Mouse (Mus musculus): ENCODE results near the gene Tefm. TPM values are rescaled to one million over a fixed set of nuclear protein-coding genes. Genes with fewer than 3 reads are reported as not detected.

The Tefm gene
- polyA plus RNA-seq, 1 experiment = 37.3 TPM

GRCm38 (mm10) chr11:80170351-80170750, 28.4 kb upstream of the Tefm start:
- TF ChIP-seq EP300 (IDR thresholded peaks at IDR 0.05; ENCODE audit: insufficient read depth, low read depth, low read length) (no peak), CTCF (IDR thresholded peaks at IDR 0.05; ENCODE audit: low read depth, low read length) (no peak), POLR2A (IDR thresholded peaks at IDR 0.05; ENCODE audit: insufficient read depth, low read length) (no peak)
- Histone ChIP-seq H3K4me3 (ENCODE audit: low read depth, low read length) (no peak overlapping the region), H3K4me1 (ENCODE audit: control insufficient read depth, insufficient read depth, low read length) (peaks cover 6% of the 10 kb centered on the region), H3K9me3 (replicated peaks; ENCODE audit: control insufficient read depth, insufficient read depth, low read length, poor library complexity, severe bottlenecking) (no peaks in the 10 kb centered on the region), H3K9ac (ENCODE audit: low read depth, poor library complexity, severe bottlenecking) (no peak overlapping the region), H3K36me3 (ENCODE audit: control insufficient read depth, insufficient read depth, low read length, poor library complexity, severe bottlenecking) (no peaks in the 10 kb centered on the region), H3K27ac (ENCODE audit: insufficient read depth, low read length) (no peak overlapping the region), H3K27me3 (ENCODE audit: control insufficient read depth, insufficient read depth, low read length, poor library complexity, severe bottlenecking) (no peaks in the 10 kb centered on the region)

GRCm38 (mm10) chr11:80169629-80170028, 27.7 kb upstream of the Tefm start:
- Histone ChIP-seq H3K9ac (ENCODE audit: low read depth, poor library complexity, severe bottlenecking) (no peak overlapping the region), H3K27me3 (ENCODE audit: control insufficient read depth, insufficient read depth, low read length, poor library complexity, severe bottlenecking) (no peaks in the 10 kb centered on the region), H3K4me1 (ENCODE audit: control insufficient read depth, insufficient read depth, low read length) (peaks cover 6% of the 10 kb centered on the region), H3K9me3 (replicated peaks; ENCODE audit: control insufficient read depth, insufficient read depth, low read length, poor library complexity, severe bottlenecking) (no peaks in the 10 kb centered on the region), H3K36me3 (ENCODE audit: control insufficient read depth, insufficient read depth, low read length, poor library complexity, severe bottlenecking) (no peaks in the 10 kb centered on the region), H3K4me3 (ENCODE audit: low read depth, low read length) (no peak overlapping the region), H3K27ac (ENCODE audit: insufficient read depth, low read length) (no peak overlapping the region)
- TF ChIP-seq EP300 (IDR thresholded peaks at IDR 0.05; ENCODE audit: insufficient read depth, low read depth, low read length) (no peak), CTCF (IDR thresholded peaks at IDR 0.05; ENCODE audit: low read depth, low read length) (no peak), POLR2A (IDR thresholded peaks at IDR 0.05; ENCODE audit: insufficient read depth, low read length) (no peak)

- no peak overlapping the region for H3K4me3 ChIP-seq (ENCODE audit: low read depth, low read length)
- H3K27ac ChIP-seq (ENCODE audit: insufficient read depth, low read length) = no peak overlapping the region
- no peaks in the 10 kb centered on the region for H3K9me3 ChIP-seq (replicated peaks; ENCODE audit: control insufficient read depth, insufficient read depth, low read length, poor library complexity, severe bottlenecking)
- H3K4me1 ChIP-seq (ENCODE audit: control insufficient read depth, insufficient read depth, low read length) = peaks cover 6% of the 10 kb centered on the region
- H3K27me3 ChIP-seq (ENCODE audit: control insufficient read depth, insufficient read depth, low read length, poor library complexity, severe bottlenecking) = no peaks in the 10 kb centered on the region
- no peak overlapping the region for H3K9ac ChIP-seq (ENCODE audit: low read depth, poor library complexity, severe bottlenecking)
- no peaks in the 10 kb centered on the region for H3K36me3 ChIP-seq (ENCODE audit: control insufficient read depth, insufficient read depth, low read length, poor library complexity, severe bottlenecking)
- TF ChIP-seq POLR2A (IDR thresholded peaks at IDR 0.05; ENCODE audit: insufficient read depth, low read length) = no peak
- TF ChIP-seq EP300 (IDR thresholded peaks at IDR 0.05; ENCODE audit: insufficient read depth, low read depth, low read length) = no peak
- TF ChIP-seq CTCF (IDR thresholded peaks at IDR 0.05; ENCODE audit: low read depth, low read length) = no peak
Observed at GRCm38 (mm10) chr11:80168611-80169249, 26.8 kb upstream of the Tefm start.

GRCm38 (mm10) chr11:80168121-80168520, 26.1 kb upstream of the Tefm start:
- Histone ChIP-seq H3K36me3 (ENCODE audit: control insufficient read depth, insufficient read depth, low read length, poor library complexity, severe bottlenecking) (no peaks in the 10 kb centered on the region), H3K4me3 (ENCODE audit: low read depth, low read length) (no peak overlapping the region), H3K9ac (ENCODE audit: low read depth, poor library complexity, severe bottlenecking) (no peak overlapping the region), H3K9me3 (replicated peaks; ENCODE audit: control insufficient read depth, insufficient read depth, low read length, poor library complexity, severe bottlenecking) (no peaks in the 10 kb centered on the region), H3K4me1 (ENCODE audit: control insufficient read depth, insufficient read depth, low read length) (peaks cover 7% of the 10 kb centered on the region), H3K27me3 (ENCODE audit: control insufficient read depth, insufficient read depth, low read length, poor library complexity, severe bottlenecking) (no peaks in the 10 kb centered on the region), H3K27ac (ENCODE audit: insufficient read depth, low read length) (no peak overlapping the region)
- TF ChIP-seq EP300 (IDR thresholded peaks at IDR 0.05; ENCODE audit: insufficient read depth, low read depth, low read length) = no peak
- no peak for TF ChIP-seq CTCF (IDR thresholded peaks at IDR 0.05; ENCODE audit: low read depth, low read length)
- no peak for TF ChIP-seq POLR2A (IDR thresholded peaks at IDR 0.05; ENCODE audit: insufficient read depth, low read length)

- H3K27ac ChIP-seq (ENCODE audit: insufficient read depth, low read length) = no peak overlapping the region
- no peaks in the 10 kb centered on the region for H3K9me3 ChIP-seq (replicated peaks; ENCODE audit: control insufficient read depth, insufficient read depth, low read length, poor library complexity, severe bottlenecking)
- H3K4me3 ChIP-seq (ENCODE audit: low read depth, low read length) = no peak overlapping the region
- H3K4me1 ChIP-seq (ENCODE audit: control insufficient read depth, insufficient read depth, low read length) = peaks cover 3% of the 10 kb centered on the region
- H3K27me3 ChIP-seq (ENCODE audit: control insufficient read depth, insufficient read depth, low read length, poor library complexity, severe bottlenecking) = no peaks in the 10 kb centered on the region
- H3K36me3 ChIP-seq (ENCODE audit: control insufficient read depth, insufficient read depth, low read length, poor library complexity, severe bottlenecking) = no peaks in the 10 kb centered on the region
- no peak for TF ChIP-seq POLR2A (IDR thresholded peaks at IDR 0.05; ENCODE audit: insufficient read depth, low read length)
- TF ChIP-seq CTCF (IDR thresholded peaks at IDR 0.05; ENCODE audit: low read depth, low read length) = no peak
- no peak for TF ChIP-seq EP300 (IDR thresholded peaks at IDR 0.05; ENCODE audit: insufficient read depth, low read depth, low read length)
- no peak overlapping the region for H3K9ac ChIP-seq (ENCODE audit: low read depth, poor library complexity, severe bottlenecking)
Observed at GRCm38 (mm10) chr11:80164224-80164623, 22.2 kb upstream of the Tefm start.

DNA sequence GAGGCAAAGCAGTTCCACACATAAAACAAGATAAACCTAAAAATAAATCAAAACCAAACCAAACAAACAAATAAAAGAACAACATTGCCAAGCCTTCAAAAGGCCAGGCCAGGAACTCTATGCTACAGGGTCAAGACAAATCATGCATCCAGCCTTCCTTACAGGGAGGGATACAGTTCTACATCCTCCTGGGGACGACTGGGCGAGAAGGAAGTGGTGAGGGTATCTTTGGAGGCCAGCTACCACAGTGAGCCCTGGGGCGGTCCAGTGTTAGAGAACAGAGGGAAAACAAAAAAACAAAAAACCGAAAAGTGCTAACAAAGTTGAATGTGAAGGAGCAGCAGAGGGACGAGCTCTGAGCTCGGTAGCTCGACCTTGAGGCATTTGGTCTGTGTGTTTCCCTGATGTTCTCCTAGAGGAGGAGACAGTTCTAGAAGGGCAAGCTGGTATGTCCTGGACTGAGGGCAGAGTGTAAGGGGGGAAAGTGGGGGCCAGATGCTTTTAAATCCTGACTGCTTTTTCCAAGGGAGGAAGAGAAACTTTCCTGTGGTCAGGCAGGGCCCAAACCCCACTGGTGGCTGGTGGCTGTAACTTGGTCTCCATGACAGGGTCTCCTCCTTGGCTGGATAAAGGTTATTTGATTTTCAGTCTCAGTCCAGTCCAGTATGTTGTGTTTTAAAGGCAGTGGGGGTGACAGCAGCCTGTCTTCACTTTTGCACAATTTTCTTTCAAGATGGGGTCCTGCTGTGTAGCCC, 21.6 kb upstream of the Tefm start:
- H3K27ac ChIP-seq (ENCODE audit: insufficient read depth, low read length) = no peak overlapping the region
- no peaks in the 10 kb centered on the region for H3K36me3 ChIP-seq (ENCODE audit: control insufficient read depth, insufficient read depth, low read length, poor library complexity, severe bottlenecking)
- TF ChIP-seq POLR2A (IDR thresholded peaks at IDR 0.05; ENCODE audit: insufficient read depth, low read length) (no peak), CTCF (IDR thresholded peaks at IDR 0.05; ENCODE audit: low read depth, low read length) (no peak), EP300 (IDR thresholded peaks at IDR 0.05; ENCODE audit: insufficient read depth, low read depth, low read length) (no peak)
- no peak overlapping the region for H3K9ac ChIP-seq (ENCODE audit: low read depth, poor library complexity, severe bottlenecking)
- H3K27me3 ChIP-seq (ENCODE audit: control insufficient read depth, insufficient read depth, low read length, poor library complexity, severe bottlenecking) = no peaks in the 10 kb centered on the region
- peaks cover 3% of the 10 kb centered on the region for H3K4me1 ChIP-seq (ENCODE audit: control insufficient read depth, insufficient read depth, low read length)
- no peaks in the 10 kb centered on the region for H3K9me3 ChIP-seq (replicated peaks; ENCODE audit: control insufficient read depth, insufficient read depth, low read length, poor library complexity, severe bottlenecking)
- H3K4me3 ChIP-seq (ENCODE audit: low read depth, low read length) = no peak overlapping the region

All from ES-Bruce4 (cell line).